Mouse (Mus musculus): ENCODE measurements around the gene Prdm16.

Gene Prdm16

DNA sequence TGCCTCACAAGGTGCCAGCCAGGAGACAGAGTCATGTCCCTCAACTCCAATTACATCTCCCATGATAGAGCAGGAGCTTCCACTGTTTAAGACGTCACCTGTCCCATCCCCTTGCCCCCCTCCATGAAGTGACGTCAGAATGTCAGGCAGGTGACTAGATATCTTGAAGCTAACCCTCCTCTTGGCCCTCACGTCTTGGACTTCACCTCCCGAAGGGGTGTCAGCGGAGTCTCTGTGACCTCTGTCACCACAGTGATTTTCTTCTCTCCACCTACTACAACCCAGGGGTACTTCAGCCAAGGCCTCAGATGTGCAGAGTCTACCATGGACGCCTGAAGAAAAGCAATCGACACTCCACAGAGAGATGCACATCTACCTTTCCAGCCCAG lies 32.2 kb downstream of the Prdm16 start:
- in situ Hi-C loops (cut with MboI, MseI) = loop anchor here in 1 of 2 experiments (10.0 kb wide), 1 partner anchor 1040 kb away; no protein-coding TSS in a partner anchor

DNA sequence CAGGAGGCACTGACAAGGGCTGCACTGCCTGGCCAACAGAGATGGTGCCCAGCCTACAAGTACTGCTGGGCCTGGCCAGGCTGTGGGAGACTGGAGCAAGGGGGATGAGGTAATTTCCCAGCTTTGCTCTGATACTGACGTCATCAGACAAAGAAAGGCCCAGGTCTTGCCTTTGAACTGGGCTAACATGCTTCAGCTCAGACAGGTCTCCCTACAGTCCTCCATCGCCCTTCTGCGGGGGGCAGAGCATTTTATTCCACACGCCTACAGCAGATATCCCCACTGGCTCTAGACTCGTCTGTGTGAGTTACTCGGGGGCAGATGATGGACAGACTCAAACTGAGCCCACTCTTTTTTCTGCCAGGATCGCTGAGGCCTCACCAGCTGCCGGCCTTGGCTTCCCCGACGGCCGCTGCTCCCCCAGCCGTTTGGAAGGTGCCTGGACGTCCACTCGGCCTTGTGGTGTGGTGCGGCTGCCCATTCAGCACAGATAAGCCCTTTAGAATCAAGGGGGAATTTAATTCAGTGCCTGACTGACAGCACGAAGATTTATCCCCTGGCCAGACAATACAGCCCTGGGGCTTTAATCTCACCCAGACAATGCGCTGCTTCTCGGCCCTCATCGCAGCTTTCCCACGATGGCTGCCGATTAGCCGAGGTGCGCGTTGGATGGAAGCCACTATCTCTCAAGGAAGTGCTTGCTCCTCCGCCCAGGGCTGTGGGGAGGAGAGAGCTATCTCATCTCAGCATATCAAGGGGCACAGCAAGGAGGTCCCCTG lies 32.8 kb downstream of the Prdm16 start:
- in situ Hi-C loops (cut with MboI, MseI) = loop anchor here in 1 of 2 experiments (10.0 kb wide), 1 partner anchor 1039 kb away; no protein-coding TSS in a partner anchor

DNA sequence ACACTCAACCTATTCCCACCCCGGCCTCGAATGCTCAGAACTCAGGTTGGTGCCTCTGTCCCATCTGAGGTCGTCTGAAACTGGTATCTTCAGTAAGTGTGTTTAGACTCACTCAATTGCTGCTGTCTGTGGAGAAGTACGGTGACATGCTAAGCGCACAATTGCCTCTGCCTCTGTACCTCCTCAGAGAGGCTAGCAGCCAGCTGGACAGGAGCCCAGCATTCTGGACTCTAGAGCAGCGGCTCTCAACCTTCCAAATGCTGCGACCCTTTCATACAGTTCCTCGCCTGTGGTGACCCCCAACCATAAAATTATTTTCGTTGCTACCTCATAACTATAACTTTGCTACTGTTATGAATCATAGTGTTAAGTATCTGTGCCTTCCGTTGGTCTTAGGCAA lies 34.3 kb downstream of the Prdm16 start:
- in situ Hi-C loops (cut with MboI, MseI) = loop anchor here in 1 of 2 experiments (10.0 kb wide), 1 partner anchor 1038 kb away; no protein-coding TSS in a partner anchor

DNA sequence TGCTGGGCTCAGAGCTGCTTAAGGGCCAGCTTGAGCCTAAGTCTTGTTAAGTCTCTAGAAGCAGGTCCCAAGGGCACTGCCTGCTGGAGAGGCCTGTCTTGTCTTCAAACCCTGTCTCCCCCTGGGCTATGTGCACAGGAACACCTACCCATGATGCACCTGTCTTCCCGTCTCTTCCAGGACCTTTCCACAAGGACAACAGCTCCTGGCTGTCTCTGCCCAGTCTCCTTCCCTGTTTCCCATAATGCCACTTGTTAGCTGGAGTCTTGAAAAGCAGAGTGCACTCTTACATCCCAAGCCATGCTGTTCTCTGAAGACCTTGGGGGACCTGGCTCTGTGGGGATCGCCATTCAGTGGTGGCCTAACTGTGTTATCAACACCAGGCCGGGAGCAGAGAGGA lies 35.7 kb downstream of the Prdm16 start:
- in situ Hi-C loops (cut with MboI, MseI) = loop anchor here in 1 of 2 experiments (10.0 kb wide), 1 partner anchor 1036 kb away; no protein-coding TSS in a partner anchor

DNA sequence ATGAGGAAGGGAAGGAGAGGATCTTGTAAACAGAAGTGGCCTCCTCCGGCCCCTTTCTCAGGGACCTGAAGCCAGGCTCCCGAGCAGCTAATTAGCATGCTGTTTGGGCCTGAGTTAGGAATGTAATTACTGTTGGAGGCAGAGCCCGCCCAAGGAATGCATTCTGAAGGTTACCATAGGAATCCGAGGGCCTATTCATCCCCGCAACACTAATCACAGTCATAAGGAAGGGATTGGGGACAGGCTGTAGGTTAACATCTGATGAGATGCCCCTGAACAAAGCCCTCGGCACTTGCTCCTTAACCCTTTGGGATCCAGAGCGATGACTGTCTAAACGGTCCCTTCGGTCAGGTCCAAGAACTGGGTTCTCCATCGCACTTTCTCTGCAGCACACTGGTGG lies 36.7 kb downstream of the Prdm16 start:
- in situ Hi-C loops (cut with MboI, MseI) = loop anchor here in 1 of 2 experiments (10.0 kb wide), 1 partner anchor 1035 kb away; no protein-coding TSS in a partner anchor

DNA sequence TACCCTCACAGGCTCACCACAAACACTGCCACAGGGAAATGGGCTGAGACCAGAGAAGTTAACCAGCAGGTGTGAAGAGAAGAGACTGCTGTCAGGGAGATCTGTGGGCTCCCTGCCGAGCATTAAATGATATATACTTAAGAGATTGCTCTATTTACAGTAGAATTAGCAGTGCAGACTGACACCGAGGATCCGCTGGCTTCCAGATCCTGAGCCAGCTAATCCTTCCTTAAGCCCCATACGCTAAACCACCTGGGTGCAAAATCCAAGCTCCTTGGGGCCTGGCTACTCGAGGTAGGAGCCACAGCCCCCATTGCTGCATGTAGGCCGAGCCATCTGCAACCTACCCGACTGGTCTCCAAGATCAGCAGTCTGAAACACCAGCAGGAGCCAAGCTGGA lies 38.3 kb downstream of the Prdm16 start:
- in situ Hi-C loops (cut with MboI, MseI) = no loop called here

DNA sequence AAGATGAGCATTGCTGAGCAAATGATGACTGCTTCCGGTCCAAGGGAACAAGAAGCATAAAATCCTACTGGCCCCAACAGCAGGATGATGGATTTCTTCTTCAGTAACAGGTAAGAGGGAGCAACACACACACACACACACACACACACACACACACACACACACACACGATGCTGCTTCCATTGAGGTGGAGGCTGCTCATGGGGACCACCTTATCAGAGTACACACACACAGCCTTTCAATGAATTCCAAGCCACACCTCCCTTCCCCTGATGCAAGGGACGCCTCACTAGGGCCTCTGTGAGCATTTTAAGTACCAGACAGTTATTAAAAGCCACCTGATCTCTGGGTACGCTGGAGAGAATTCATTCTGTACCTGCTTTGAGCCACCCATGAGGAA lies 39.9 kb downstream of the Prdm16 start:
- in situ Hi-C loops (cut with MboI, MseI) = no loop called here

DNA sequence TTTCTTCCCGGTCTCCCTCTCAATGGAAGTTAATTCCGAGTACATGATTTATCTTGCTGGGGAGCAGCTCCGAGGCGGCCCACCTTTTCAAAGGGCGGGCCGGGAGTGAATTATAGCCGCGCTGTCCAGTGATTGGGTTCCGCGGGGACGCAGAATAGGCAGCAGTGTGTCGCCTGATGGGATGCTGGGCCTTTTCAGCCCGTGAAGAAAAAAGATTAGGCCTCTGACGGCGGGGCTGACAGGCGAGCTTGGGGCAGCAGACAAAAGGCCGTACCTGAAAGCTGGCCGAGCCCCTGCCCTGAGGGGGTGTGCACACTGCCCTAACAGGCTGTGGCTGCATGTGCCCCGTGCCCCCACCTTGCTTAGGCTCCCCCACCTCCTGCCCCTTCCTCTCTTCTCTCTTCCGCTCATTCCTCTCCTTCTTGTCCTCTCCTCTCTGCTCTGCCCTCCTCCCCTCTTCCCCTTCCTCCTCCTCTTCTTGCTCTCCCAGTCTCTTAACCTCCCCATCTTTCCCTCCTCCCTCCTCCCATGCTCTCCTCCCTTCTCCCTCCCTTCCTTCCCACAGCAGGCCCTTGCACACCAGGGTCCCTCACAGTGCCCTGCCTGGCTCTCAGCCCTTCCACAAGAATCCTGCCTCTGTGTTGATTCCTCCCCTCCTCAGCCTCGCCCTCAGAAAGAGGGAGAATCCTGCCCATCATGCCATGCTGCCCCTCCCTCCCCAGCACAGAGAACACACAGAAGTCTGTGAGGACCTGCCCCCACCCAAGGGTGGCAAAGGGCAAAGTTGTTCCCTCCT lies 41.7 kb downstream of the Prdm16 start:
- in situ Hi-C loops (cut with MboI, MseI) = no loop called here

DNA sequence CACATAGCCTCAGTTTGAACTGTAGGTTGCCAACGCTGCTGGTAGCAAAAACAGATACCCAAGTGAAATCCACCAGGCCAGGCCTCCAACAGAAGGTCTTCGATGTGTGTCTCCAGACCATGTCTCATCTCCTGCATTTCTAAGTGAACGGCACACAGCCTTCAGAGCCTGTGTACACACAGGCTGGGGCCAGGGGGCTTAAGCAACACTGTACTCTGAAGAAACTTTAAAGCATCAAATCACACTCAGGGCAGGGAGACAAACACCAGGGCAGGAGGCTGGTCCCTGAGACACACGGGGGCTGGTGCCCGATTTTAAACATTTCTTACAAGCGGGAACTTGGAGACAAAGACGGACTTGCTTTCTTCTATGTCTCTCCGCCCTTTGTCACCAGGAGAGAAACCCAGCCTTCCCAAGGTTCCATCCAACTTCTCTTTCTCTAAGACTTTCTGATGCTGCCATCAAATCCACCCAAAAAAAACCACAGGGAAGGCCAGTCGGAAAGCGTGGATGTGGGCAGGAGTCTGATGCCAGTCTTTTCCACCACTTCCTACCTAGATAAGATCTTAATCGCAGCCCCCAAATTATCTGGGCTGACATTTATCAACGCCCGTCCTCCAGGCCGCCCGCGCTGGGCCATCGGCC lies 42.4 kb downstream of the Prdm16 start:
- in situ Hi-C loops (cut with MboI, MseI) = no loop called here

DNA sequence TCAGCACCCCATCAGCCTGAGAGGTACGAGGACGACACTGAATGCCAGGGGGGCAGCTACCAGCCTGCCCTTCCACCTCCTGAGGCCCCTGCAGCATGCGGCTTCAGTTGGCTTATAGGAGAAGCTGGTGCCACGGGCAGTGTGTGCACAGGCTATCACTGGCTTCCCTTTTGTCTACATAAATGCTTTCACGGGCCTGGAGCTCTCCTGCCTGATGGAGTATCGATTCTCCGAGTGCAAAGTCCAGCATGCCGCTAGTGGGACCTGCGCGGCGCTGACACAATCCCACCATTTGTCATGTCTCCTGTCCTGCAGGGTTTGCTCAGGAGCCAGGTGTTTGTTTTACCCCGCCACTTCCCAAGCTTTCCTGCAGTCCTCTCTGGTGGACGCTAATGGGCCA lies 44.1 kb downstream of the Prdm16 start:
- in situ Hi-C loops (cut with MboI, MseI) = no loop called here

DNA sequence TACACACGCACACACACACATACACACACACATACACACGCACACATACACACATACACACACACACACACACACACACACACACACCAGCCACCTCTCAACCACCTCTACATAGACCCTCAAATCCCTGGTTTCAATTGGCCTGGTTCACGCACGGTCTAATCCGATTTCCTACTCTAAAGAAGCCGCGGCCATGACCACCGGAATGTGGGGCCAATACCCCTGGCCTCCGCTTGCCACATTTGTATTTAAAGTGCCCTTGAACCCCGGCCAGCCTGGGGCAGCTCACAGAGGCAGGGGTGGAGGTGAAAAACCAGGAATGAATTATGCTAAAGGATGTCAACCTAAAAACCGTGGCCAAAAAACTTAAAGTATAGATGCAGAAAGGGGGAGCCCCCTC lies 45.8 kb downstream of the Prdm16 start:
- in situ Hi-C loops (cut with MboI, MseI) = no loop called here

DNA sequence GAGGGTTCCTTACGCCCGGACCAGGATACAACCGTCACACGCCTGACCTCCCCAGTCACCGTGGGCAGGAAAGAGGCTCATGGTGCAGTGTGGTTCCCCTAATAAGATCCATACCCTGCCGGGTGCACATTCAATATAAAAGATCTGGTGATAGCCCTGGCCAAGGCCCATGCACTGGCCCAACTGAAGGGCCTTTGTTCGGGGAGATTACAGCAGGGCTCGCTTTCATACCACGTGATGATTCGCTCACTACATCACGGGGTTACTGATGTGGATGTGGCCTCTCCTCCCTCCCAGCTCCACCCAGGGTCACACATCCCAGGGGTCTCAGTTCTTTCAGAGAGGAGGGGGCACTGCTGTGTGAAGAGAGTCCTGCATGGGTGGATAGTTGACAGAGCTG lies 50.3 kb downstream of the Prdm16 start:
- in situ Hi-C loops (cut with MboI, MseI) = no loop called here

DNA sequence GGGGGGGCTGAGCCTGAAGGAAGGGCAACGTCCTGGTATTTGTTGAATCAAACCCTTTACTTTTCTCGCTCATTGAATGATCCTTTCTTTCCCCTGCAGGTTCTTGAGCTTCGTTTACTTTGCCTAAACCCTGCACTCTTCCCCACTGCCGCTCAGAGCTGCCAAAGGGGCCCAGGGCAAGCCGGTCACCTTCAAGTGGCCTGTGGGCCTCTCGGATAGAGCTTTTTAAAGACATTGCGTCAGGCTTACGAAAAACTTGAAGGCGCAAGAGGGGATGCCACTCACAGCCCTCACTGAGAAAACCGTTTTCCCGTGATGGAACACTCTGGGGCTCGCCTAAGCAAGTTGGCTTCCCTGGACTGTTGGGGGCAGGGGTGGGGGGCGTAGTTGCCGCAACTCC lies 50.9 kb downstream of the Prdm16 start:
- in situ Hi-C loops (cut with MboI, MseI) = no loop called here

DNA sequence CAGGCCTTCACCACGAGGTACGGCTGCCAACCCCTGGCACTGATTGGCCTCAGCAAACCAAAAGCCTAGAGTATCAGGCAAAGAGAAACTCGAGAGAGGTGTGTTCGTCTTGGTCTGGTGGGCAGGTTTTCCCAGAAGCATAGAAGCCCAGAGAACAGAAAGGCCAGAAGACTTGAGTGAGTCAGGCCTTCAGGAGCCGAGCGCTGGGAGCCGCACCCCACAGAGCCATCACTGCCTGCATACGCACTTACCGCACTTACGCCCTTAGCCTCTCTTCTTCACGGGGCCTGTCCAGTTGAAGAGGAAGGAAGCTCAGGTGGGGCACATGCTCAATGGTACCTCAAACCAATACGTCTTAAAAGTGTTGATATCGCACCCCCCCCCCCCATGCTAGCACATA lies 53.0 kb downstream of the Prdm16 start:
- in situ Hi-C loops (cut with MboI, MseI) = no loop called here

DNA sequence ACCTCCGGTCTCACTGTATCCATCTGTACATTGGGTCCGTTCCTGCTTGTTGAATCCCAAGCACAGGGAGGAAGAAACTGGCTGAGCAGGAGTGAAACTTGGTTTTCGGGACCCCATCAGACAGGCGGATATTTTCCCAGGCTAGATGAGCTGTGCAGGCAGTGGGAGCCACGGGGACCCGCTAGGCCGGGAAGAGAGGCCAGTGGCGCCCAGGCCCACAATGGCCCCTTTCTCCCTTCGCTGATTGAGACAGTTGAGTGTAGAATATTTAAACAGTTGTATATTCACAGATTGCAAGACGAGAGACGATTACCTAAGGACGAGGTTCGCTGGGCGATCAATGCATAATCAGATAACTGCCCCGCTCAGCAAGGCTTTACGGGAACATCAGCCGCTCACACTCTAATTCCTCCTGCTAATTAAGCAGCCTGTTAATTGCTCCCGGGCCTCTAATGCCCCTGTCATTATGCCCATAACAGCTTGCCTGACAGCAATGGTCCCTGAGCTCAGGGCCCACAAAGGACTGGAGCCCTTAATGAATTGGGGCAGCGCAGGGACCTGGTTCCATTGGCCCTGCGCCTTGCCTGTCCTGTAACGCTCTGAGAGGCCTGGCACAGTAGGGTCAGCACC lies 54.0 kb downstream of the Prdm16 start:
- in situ Hi-C loops (cut with MboI, MseI) = no loop called here

DNA sequence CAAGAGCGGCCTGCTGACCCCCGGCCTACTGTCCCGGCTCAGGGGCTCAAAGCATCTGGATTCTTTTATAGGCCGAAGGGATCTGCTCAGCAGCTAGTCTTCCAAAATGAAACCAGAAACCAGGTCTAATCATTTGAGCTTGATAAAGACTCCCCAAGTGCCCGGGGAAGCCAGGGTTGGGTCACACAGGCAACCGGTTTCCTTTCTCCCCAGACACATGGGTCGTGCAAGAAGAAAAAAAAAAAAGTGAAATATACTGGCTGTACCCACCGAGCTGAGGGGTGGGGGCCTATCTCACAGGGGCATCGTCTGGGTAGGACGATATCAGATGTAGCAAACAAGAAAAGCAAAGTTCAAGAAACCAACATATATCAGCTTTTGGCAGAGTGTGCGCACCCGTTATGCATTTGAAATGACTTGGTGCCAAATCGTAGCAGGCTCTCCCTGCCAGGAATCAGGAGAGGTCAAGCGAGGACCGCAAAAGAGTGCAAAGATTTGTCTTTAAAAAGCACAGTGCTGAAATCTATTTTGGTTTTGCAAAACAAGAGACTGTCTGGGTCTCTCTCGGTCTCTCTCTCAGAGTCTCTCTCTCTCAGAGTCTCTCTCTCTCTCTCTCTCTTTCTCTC lies 55.3 kb downstream of the Prdm16 start:
- in situ Hi-C loops (cut with MboI, MseI) = no loop called here

DNA sequence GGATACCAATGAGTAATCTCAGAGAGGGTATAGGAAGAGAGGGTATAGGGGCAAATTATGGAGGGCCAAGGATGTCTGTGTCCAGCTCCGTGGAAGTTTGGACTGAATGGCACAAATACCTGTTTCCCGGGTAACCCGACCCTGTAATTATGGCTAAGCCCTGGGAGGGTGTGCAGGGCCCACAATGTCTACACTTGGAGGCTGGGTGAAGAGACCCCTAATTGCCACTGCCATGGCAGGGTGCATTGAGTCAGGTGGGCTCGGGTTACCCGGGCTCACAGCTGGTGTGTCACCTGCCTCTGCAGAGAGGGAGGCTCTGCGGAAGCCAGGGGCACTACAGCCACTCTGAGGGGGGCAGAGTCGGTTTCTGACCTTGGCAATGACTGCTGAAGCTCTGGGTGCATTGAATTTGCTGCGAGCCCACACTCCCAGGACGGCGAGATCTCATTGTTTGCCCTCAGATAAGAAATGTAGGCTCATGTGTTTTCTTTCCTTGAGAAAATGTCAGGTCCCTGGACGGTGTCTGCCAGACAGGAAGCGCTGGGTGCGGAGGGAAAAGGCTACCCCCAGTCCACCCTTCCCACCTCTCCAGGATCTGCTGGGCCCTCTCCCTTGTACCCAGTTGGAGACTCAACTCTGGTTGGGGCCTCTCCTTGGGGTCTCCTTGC lies 62.3 kb downstream of the Prdm16 start:
- in situ Hi-C loops (cut with MboI, MseI) = no loop called here

DNA sequence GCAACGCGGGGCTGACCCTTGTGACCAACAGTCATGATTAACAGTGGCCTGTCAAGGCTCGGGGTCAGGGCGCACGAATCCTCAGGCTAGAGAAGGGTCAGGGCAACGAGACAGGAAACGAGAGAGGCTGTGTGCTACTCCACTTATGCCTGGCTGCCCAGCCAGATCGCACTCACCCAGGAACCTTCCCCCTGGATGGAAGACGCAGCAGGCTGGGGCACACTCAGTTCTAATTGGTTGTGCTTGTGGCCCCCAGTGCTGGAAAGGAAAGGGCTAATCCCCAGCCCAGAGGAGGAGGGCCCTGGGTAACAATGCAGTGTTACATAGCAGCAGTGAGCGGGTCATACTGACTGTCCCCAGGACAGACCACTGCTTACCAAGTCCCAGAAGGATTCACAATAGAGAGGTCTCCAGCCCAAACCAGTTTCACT lies 66.2 kb downstream of the Prdm16 start:
- in situ Hi-C loops (cut with MboI, MseI) = no loop called here

DNA sequence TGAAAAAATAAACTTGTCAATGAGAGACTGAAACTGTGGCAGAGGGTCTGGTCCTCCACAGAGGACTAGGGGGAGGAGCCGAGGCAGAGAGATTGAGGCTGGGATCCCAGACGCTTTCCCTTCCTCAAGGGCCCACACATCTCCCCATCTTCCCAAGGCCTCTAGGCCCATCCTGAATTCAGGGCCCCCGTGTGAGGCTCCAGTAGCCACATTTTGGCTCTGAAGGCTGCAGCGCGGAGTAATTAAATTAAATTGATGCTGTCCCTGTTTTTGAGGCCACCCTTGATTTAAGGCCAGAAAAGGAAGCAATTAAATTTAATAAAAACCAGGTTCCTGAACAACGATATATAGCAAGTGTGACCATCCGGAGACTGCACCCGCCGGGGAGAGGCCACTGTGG lies 66.8 kb downstream of the Prdm16 start:
- in situ Hi-C loops (cut with MboI, MseI) = no loop called here

DNA sequence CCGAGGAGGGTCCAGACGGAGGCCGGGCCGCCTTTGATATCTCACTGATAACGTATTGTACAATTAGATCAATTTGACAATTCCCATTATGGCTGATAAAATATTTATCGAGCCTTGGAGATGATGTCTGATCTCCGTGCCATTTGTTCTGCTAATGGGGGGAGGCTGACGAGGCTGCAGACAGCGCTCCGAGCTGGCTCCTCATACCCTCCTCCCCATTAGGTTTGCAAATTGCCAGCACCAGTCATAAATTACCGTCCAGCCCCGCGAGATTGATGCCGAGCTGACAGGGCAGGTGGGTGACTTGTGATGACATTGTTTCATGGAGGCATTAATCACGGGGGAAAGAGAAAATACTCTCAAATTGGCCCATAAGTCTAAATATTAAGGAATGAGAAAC lies 67.9 kb downstream of the Prdm16 start:
- in situ Hi-C loops (cut with MboI, MseI) = no loop called here

DNA sequence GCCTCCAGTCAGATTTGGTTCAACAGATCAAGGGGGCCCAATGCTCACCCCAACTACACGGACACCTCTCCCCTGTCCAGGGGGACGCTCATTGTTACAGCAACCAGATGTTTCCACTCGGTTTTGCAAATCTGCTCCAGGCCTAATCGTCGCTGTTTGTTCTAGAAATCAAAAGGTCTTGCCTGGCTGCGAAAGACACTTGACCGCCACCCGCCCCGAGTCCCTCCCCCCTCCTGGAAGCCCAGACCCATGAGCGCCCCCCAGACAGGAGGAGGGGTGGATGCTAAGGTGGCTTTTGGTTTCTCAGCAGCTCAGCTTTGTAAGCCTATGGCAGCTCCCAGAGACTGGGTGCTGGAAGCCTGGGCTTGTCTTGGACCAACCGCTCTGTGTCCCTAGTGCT lies 68.7 kb downstream of the Prdm16 start:
- in situ Hi-C loops (cut with MboI, MseI) = no loop called here
